Mouse (Mus musculus): ENCODE measurements around the gene G3bp1.

GRCm38 (mm10) chr11:55458501-55458900 lies 11.0 kb upstream of the G3bp1 start:
- TF ChIP-seq CTCF (IDR thresholded peaks at IDR 0.05; ENCODE audit: borderline replicate concordance, insufficient read depth, low read length) (no peak), POLR2A (IDR thresholded peaks at IDR 0.05; ENCODE audit: low read depth, low read length) (no peak)
